Mouse (Mus musculus): ENCODE results near the gene Clic4.
"Not testable (repeated sequence)": the region's sequence is repeated elsewhere in the genome, so short reads cannot be mapped to it uniquely, and the experiment has no call there.

Gene Clic4

GRCm38 (mm10) chr4:135230661-135231060 lies 42.0 kb downstream of the Clic4 start:
- peak; percentile 16 for DNase-seq

- no peak for DNase-seq
These were observed 42.7 kb downstream of the Clic4 start for GRCm38 (mm10) chr4:135229871-135230270.

- DNase-seq, result no peak
These were observed 44.5 kb downstream of the Clic4 start for GRCm38 (mm10) chr4:135228136-135228535.

GRCm38 (mm10) chr4:135226008-135226667 lies 46.5 kb downstream of the Clic4 start:
- no peak for DNase-seq

GRCm38 (mm10) chr4:135223808-135224207 lies 48.8 kb downstream of the Clic4 start:
- DNase-seq, result no peak

- DNase-seq, result no peak
These were observed 50.8 kb downstream of the Clic4 start for GRCm38 (mm10) chr4:135221632-135222407.

- DNase-seq, result no peak
These were observed 52.0 kb downstream of the Clic4 start for GRCm38 (mm10) chr4:135220641-135221040.

GRCm38 (mm10) chr4:135219652-135220051 lies 53.0 kb downstream of the Clic4 start:
- peak; percentile 44 for DNase-seq

- no peak for DNase-seq
These were observed 62.8 kb downstream of the Clic4 start for GRCm38 (mm10) chr4:135209846-135210245.

- peak; percentile 51 for DNase-seq
These were observed 66.7 kb downstream of the Clic4 start for GRCm38 (mm10) chr4:135205711-135206600.

- DNase-seq, result no peak
These were observed 67.4 kb downstream of the Clic4 start for GRCm38 (mm10) chr4:135205254-135205653.

GRCm38 (mm10) chr4:135204666-135205065 lies 67.9 kb downstream of the Clic4 start:
- DNase-seq, result no peak

GRCm38 (mm10) chr4:135203806-135204560 lies 68.6 kb downstream of the Clic4 start:
- no peak for DNase-seq

GRCm38 (mm10) chr4:135203279-135203678 lies 69.3 kb downstream of the Clic4 start:
- no peak for DNase-seq

GRCm38 (mm10) chr4:135201771-135202170 lies 70.8 kb downstream of the Clic4 start:
- DNase-seq, result no peak

GRCm38 (mm10) chr4:135197857-135198256 lies 74.8 kb downstream of the Clic4 start:
- no peak for DNase-seq

- DNase-seq, result no peak
These were observed 79.8 kb downstream of the Clic4 start for GRCm38 (mm10) chr4:135192841-135193240.

GRCm38 (mm10) chr4:135191604-135192003 lies 81.0 kb downstream of the Clic4 start:
- no peak for DNase-seq

- DNase-seq, result no peak
These were observed 81.4 kb downstream of the Clic4 start for GRCm38 (mm10) chr4:135191185-135191584.

GRCm38 (mm10) chr4:135190364-135190763 lies 82.2 kb downstream of the Clic4 start:
- no peak for DNase-seq

GRCm38 (mm10) chr4:135189452-135190008 lies 83.1 kb downstream of the Clic4 start:
- DNase-seq, result no peak

- DNase-seq, result not testable (repeated sequence)
These were observed 88.3 kb downstream of the Clic4 start for GRCm38 (mm10) chr4:135184277-135184676.
